Mouse (Mus musculus): Measurements from ENCODE around the gene Tfap2d.

- TF ChIP-seq POLR2A (IDR thresholded peaks at IDR 0.05; ENCODE audit: low read depth, low read length) (no peak), CTCF (IDR thresholded peaks at IDR 0.05; ENCODE audit: extremely low read depth, insufficient read depth, insufficient read length, insufficient replicate concordance) (no peak)
Observed at GRCm38 (mm10) chr1:19110211-19110610, 7.4 kb downstream of the Tfap2d start.
